Mouse (Mus musculus) forebrain, embryonic 15.5 days (tissue): ENCODE results near the gene Idua. TPM values are rescaled to one million over a fixed set of nuclear protein-coding genes. Genes with fewer than 3 reads are reported as not detected.

Source experiments
- ATAC-seq: fragments of 200-750 bp; cut with Nextera tagmentation; replicated peaks from 2 replicates; pipeline ENCODE4 v1.8.0; 2017; ENCODE audit warnings: mild to moderate bottlenecking, moderate TSS enrichment, moderate library complexity
- H3K27ac ChIP-seq: fragments of 300-500 bp; sonication (generic); replicated peaks from 2 replicates; pipeline ENCODE4 v1.5.1; 2015; ENCODE audit warnings: mild to moderate bottlenecking, inconsistent platforms
- H3K27me3 ChIP-seq: fragments of 300-500 bp; sonication (generic); 2 replicates; pipeline ENCODE4 v1.6.1; 2015; ENCODE audit warnings: inconsistent platforms
- H3K36me3 ChIP-seq: fragments of 300-500 bp; sonication (generic); 2 replicates; pipeline ENCODE4 v1.6.1; 2015; ENCODE audit warnings: mild to moderate bottlenecking, inconsistent platforms
- H3K4me1 ChIP-seq: fragments of 300-500 bp; sonication (generic); 2 replicates; pipeline ENCODE4 v1.6.1; 2015; ENCODE audit warnings: inconsistent platforms
- H3K4me2 ChIP-seq: fragments of 300-500 bp; sonication (generic); replicated peaks from 2 replicates; pipeline ENCODE4 v1.6.1; 2015; ENCODE audit warnings: mild to moderate bottlenecking, inconsistent platforms
- H3K4me3 ChIP-seq: fragments of 300-500 bp; sonication (generic); 2 replicates; pipeline ENCODE4 v1.5.1; 2015; ENCODE audit warnings: mild to moderate bottlenecking, inconsistent platforms
- H3K9ac ChIP-seq: fragments of 300-500 bp; sonication (generic); replicated peaks from 2 replicates; pipeline ENCODE4 v1.6.1; 2015; ENCODE audit warnings: mild to moderate bottlenecking, inconsistent platforms
- H3K9me3 ChIP-seq: fragments of 300-500 bp; sonication (generic); 2 replicates; pipeline ENCODE4 v1.6.1; 2016; ENCODE audit warnings: inconsistent platforms
- WGBS: fragments of 180-500 bp; shearing (Covaris S2); methylation state at CpG from one replicate; pipeline ENCODE4 v1.1.7; 2015; ENCODE audit warnings: mixed read lengths; 5-methylcytosine and 5-hydroxymethylcytosine counted together
- polyA plus RNA-seq: library from polyadenylated mRNA; unstranded; fragments of >200 nt; fragmentation: Nextera tagmentation; extraction: Ambion mirVana; gene quantifications from 2 replicates; pipeline ENCODE4 v1.2.1, GENCODE M21; 2015

Gene Idua
- polyA plus RNA-seq, 1 experiment from 2014 or later, result 9.9 TPM

- Histone ChIP-seq H3K27me3 (no peaks in the 10 kb centered on the region), H3K4me3 (no peak overlapping the region), H3K9ac (no peak overlapping the region), H3K27ac (no peak overlapping the region), H3K4me1 (peaks cover 22% of the 10 kb centered on the region), H3K4me2 (no peak overlapping the region), H3K36me3 (peaks cover 11% of the 10 kb centered on the region; the same call in 1 of the 2 replicates), H3K9me3 (no peaks in the 10 kb centered on the region)
- WGBS, result 96% methylated on average over 12 of the region's 12 CpGs
- no peak for ATAC-seq
These were observed 11.6 kb downstream of the Idua start for GRCm38 (mm10) chr5:108671757-108672156.

GRCm38 (mm10) chr5:108674624-108675023, 14.5 kb downstream of the Idua start:
- Histone ChIP-seq H3K4me3 (no peak overlapping the region), H3K4me2 (no peak overlapping the region), H3K9me3 (no peaks in the 10 kb centered on the region), H3K9ac (no peak overlapping the region), H3K4me1 (peaks cover 24% of the 10 kb centered on the region), H3K36me3 (peaks cover 11% of the 10 kb centered on the region; the same call in 1 of the 2 replicates), H3K27me3 (no peaks in the 10 kb centered on the region), H3K27ac (no peak overlapping the region)
- 94% methylated on average over 2 of the region's 2 CpGs for WGBS
- ATAC-seq, result no peak

GRCm38 (mm10) chr5:108675251-108675816, 15.2 kb downstream of the Idua start, which contains the start of gene Slc26a1:
Gene Slc26a1 (minus strand): TSS chr5:108675569.
- Histone ChIP-seq H3K36me3 (peaks cover 11% of the 10 kb centered on the region; the same call in 1 of the 2 replicates), H3K4me3 (no peak within 1 kb of the TSS), H3K27ac (no peak within 1 kb of the TSS), H3K9me3 (no peaks in the 10 kb centered on the region), H3K27me3 (no peaks in the 10 kb centered on the region), H3K4me1 (peaks cover 17% of the 10 kb centered on the region), H3K4me2 (no peak within 1 kb of the TSS), H3K9ac (no peak within 1 kb of the TSS)
- ATAC-seq, result no peak
- 83% methylated on average over 9 of the region's 9 CpGs for WGBS

DNA sequence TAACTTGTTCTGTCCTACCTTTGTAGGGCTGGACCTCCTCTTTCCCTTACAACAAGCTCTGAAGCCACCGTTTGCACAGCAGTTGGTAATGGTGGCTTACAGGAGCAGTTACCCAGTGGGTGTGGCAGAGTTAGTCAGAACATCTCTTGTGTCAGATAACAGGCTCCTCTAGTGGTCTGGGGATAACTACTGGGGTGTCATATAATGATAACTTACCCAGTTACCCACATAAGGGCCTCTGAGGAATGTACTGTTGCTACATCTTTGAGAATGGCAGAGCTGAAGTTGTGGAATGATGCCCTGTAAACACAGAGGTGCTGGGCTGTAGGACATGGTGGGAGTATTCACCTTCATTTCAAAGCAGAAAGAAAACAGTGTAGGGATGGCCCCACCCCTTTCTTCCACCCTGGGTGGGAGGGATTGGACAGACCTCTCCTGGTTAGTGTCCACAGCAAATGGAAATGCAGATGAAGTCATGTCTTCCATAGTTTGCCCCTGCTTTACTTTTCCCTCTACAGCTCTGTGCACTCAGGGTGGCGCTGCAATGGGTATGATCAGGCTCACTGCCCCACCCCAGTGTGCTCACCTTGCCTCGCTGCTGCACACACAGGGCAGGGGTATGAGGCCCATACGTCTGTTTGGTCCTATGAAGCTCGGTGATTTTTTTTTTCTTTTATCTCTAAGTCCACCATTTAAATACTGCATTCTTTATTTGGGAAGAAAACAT, 16.8 kb downstream of the Idua start:
- WGBS, result 10% methylated on average over 5 of the region's 5 CpGs
- H3K9me3 ChIP-seq, result no peaks in the 10 kb centered on the region
- peaks cover 8% of the 10 kb centered on the region; the same call in 1 of the 2 replicates for H3K36me3 ChIP-seq
- no peaks in the 10 kb centered on the region for H3K27me3 ChIP-seq
- H3K4me3 ChIP-seq, result peak overlapping the region; percentile 35
- peak overlapping the region; percentile 60 for H3K4me2 ChIP-seq
- H3K27ac ChIP-seq, result peak overlapping the region; percentile 94
- peaks cover 15% of the 10 kb centered on the region for H3K4me1 ChIP-seq
- H3K9ac ChIP-seq, result peak overlapping the region; percentile 50
- peak; percentile 71 for ATAC-seq

GRCm38 (mm10) chr5:108677605-108678295, 17.6 kb downstream of the Idua start:
- Histone ChIP-seq H3K4me3 (peak overlapping the region; percentile 35), H3K9ac (peak overlapping the region; percentile 50)
- WGBS, result 2% methylated on average over 25 of the region's 25 CpGs

GRCm38 (mm10) chr5:108678296-108678854, 18.2 kb downstream of the Idua start:
- H3K27me3 ChIP-seq, result no peaks in the 10 kb centered on the region
- no peak for ATAC-seq
- H3K36me3 ChIP-seq, result no peaks in the 10 kb centered on the region
- H3K4me3 ChIP-seq, result no peak overlapping the region
- 85% methylated on average over 6 of the region's 6 CpGs for WGBS
- no peak overlapping the region for H3K4me2 ChIP-seq
- H3K9me3 ChIP-seq, result no peaks in the 10 kb centered on the region
- H3K9ac ChIP-seq, result no peak overlapping the region
- H3K4me1 ChIP-seq, result peaks cover 15% of the 10 kb centered on the region
- no peak overlapping the region for H3K27ac ChIP-seq

More at GRCm38 (mm10) chr5:108677605-108678295, 17.6 kb downstream of the Idua start:
- peaks cover 15% of the 10 kb centered on the region for H3K4me1 ChIP-seq
- peaks cover under 1% of the 10 kb centered on the region; the same call in 1 of the 2 replicates for H3K36me3 ChIP-seq
- H3K27me3 ChIP-seq, result no peaks in the 10 kb centered on the region
- no peaks in the 10 kb centered on the region for H3K9me3 ChIP-seq
- H3K27ac ChIP-seq, result peak overlapping the region; percentile 94
- H3K4me2 ChIP-seq, result peak overlapping the region; percentile 60
- ATAC-seq, result peak; percentile 91

- Histone ChIP-seq H3K9ac (no peak overlapping the region), H3K36me3 (no peaks in the 10 kb centered on the region), H3K4me3 (no peak overlapping the region), H3K27ac (no peak overlapping the region), H3K4me2 (no peak overlapping the region), H3K27me3 (no peaks in the 10 kb centered on the region), H3K4me1 (peaks cover 15% of the 10 kb centered on the region), H3K9me3 (no peaks in the 10 kb centered on the region)
- ATAC-seq, result no peak
- 50% methylated on average over 3 of the region's 3 CpGs for WGBS
These were observed 19.8 kb downstream of the Idua start for GRCm38 (mm10) chr5:108679909-108680308.

DNA sequence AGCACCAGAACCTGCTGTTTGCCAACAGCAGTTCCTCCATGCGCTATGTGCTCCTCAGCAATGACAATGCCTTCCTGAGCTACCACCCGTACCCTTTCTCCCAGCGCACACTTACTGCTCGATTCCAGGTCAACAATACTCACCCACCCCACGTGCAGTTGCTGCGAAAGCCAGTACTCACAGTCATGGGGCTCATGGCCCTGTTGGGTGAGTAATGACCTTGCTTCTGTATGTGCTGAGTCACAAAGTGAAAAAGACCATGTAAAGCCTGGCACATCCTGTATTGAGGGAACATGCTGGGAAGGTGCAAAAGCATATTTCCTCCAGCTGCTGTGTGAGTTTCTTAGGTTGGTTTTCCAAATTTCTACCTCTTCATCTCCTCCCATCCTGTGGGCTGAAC, 20.7 kb downstream of the Idua start:
- Histone ChIP-seq H3K4me1 (peaks cover 15% of the 10 kb centered on the region), H3K4me2 (no peak overlapping the region), H3K36me3 (no peaks in the 10 kb centered on the region), H3K4me3 (no peak overlapping the region), H3K9ac (no peak overlapping the region), H3K27ac (no peak overlapping the region), H3K27me3 (no peaks in the 10 kb centered on the region), H3K9me3 (no peaks in the 10 kb centered on the region)
- ATAC-seq, result no peak
- 91% methylated on average over 6 of the region's 6 CpGs for WGBS

GRCm38 (mm10) chr5:108689091-108689490, 29.0 kb downstream of the Idua start:
- Histone ChIP-seq H3K4me2 (no peak overlapping the region), H3K9me3 (no peaks in the 10 kb centered on the region), H3K4me1 (peaks cover 15% of the 10 kb centered on the region; the same call in 1 of the 2 replicates), H3K4me3 (no peak overlapping the region), H3K9ac (no peak overlapping the region), H3K27me3 (peaks cover 9% of the 10 kb centered on the region; the same call in 1 of the 2 replicates), H3K27ac (0 out of 2 replicates have a peak overlapping the region, but pooled peaks have one; percentile 27), H3K36me3 (no peaks in the 10 kb centered on the region)
- ATAC-seq, result no peak
- WGBS, result 61% methylated on average over 5 of the region's 5 CpGs

GRCm38 (mm10) chr5:108691152-108691551, 31.0 kb downstream of the Idua start:
- peaks cover 25% of the 10 kb centered on the region for H3K4me1 ChIP-seq

GRCm38 (mm10) chr5:108692271-108692670, 32.1 kb downstream of the Idua start, which contains the start of gene Fgfrl1:
Gene Fgfrl1 (plus strand): TSS chr5:108692382.
- Histone ChIP-seq H3K9ac (no peak within 1 kb of the TSS), H3K27ac (no peak within 1 kb of the TSS), H3K4me3 (peak within 1 kb of the TSS; percentile 19; the same call in 1 of the 2 replicates), H3K9me3 (no peaks in the 10 kb centered on the region), H3K4me1 (peaks cover 33% of the 10 kb centered on the region), H3K36me3 (no peaks in the 10 kb centered on the region), H3K27me3 (peaks cover 9% of the 10 kb centered on the region; the same call in 1 of the 2 replicates), H3K4me2 (peak within 1 kb of the TSS; percentile 78)
- 6% methylated on average over 18 of the region's 18 CpGs for WGBS
- no peak for ATAC-seq

More at GRCm38 (mm10) chr5:108691152-108691551, 31.0 kb downstream of the Idua start:
- H3K4me3 ChIP-seq, result no peak overlapping the region
- H3K9me3 ChIP-seq, result no peaks in the 10 kb centered on the region
- no peak overlapping the region for H3K4me2 ChIP-seq
- peaks cover 9% of the 10 kb centered on the region; the same call in 1 of the 2 replicates for H3K27me3 ChIP-seq
- no peak overlapping the region for H3K27ac ChIP-seq
- no peak overlapping the region for H3K9ac ChIP-seq
- 83% methylated on average over 4 of the region's 4 CpGs for WGBS
- no peaks in the 10 kb centered on the region for H3K36me3 ChIP-seq
- ATAC-seq, result no peak
